Mouse (Mus musculus) midbrain, embryonic 11.5 days (tissue): ENCODE data around the gene Mapk9. TPM values are rescaled to one million over a fixed set of nuclear protein-coding genes. Genes with fewer than 3 reads are reported as not detected.

Experiments used
- ATAC-seq: fragments of 200-750 bp; cut with Nextera tagmentation; 2 replicates; pipeline ENCODE4 v1.8.0; 2017; ENCODE audit warnings: moderate TSS enrichment, moderate library complexity; ENCODE audit not compliant: low FRiP score
- DNase-seq: peaks from one replicate; pipeline ENCODE4 v3.0.0; 2015; ENCODE audit warnings: low spot score; ENCODE audit errors: missing footprints
- H3K27ac ChIP-seq: fragments of 300-500 bp; sonication (generic); 2 replicates; pipeline ENCODE4 v1.5.1; 2014; ENCODE audit warnings: low read depth, low read length
- H3K27me3 ChIP-seq: fragments of 300-500 bp; sonication (generic); 2 replicates; pipeline ENCODE4 v1.6.1; 2014; ENCODE audit warnings: mild to moderate bottlenecking, low read length, moderate library complexity, mixed read lengths; ENCODE audit not compliant: control insufficient read depth, insufficient read depth
- H3K36me3 ChIP-seq: fragments of 300-500 bp; sonication (generic); 2 replicates; pipeline ENCODE4 v1.6.1; 2014; ENCODE audit warnings: mild to moderate bottlenecking, low read length, moderate library complexity, mixed read lengths; ENCODE audit not compliant: control insufficient read depth, insufficient read depth
- H3K4me1 ChIP-seq: fragments of 300-500 bp; sonication (generic); 2 replicates; pipeline ENCODE4 v1.6.1; 2014; ENCODE audit warnings: low read length; ENCODE audit not compliant: control insufficient read depth, insufficient read depth
- H3K4me2 ChIP-seq: fragments of 300-500 bp; sonication (generic); 2 replicates; pipeline ENCODE4 v1.6.1; 2014; ENCODE audit warnings: mild to moderate bottlenecking, moderate library complexity
- H3K4me3 ChIP-seq: fragments of 300-500 bp; sonication (generic); 2 replicates; pipeline ENCODE4 v1.5.1; 2014; ENCODE audit warnings: low read depth, low read length
- H3K9ac ChIP-seq: fragments of 300-500 bp; sonication (generic); 2 replicates; pipeline ENCODE4 v1.6.1; 2014; ENCODE audit warnings: low read length
- H3K9me3 ChIP-seq: fragments of 300-500 bp; sonication (generic); 2 replicates; pipeline ENCODE4 v1.6.1; 2016; ENCODE audit warnings: low read length; ENCODE audit not compliant: control insufficient read depth
- WGBS: fragments of 180-500 bp; shearing (Covaris S2); extraction: QIAGEN DNeasy Blood & Tissue Kit; methylation state at CpG from one replicate; pipeline ENCODE4 v1.1.7; 2014; 5-methylcytosine and 5-hydroxymethylcytosine counted together
- polyA plus RNA-seq: library from polyadenylated mRNA; unstranded; fragments of >200 nt; fragmentation: Nextera tagmentation; extraction: Ambion mirVana; gene quantifications from 2 replicates; pipeline ENCODE4 v1.2.1, GENCODE M21; 2014

Gene Mapk9
- polyA plus RNA-seq, 1 experiment from 2014 or later = 41.2 TPM

DNA sequence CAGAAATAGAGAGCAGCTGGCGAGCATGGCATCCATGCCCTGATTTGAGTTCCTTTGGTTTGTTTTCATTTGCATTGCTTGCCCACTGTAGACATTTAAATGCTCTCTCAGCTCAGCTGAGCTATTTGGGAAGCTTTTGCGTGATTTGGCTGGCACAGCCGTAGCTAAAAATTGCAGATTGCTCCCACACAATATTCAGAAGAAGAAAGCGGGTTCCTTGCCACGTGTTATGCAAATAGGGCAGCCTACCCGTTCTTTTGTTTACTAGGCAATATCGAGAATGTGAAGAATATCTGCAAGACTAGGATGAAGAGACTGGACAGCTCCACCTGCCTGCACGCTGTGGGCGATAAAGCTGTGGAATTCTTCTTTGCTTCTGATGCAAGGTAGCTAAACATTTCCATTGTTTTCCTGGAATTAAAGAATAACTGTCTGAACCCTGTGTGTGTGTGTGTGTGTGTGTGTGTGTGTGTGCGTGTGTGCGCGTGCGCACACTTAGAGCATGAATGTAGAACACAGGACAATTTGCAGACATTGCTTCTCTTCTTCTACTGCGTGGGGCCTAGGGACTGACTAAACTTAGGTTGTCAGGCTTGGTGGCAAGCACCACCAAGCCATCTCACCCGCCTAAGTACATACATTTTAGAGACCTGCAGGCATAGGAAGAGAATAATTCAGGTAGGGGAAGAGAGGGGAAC lies 27.5 kb upstream of the Mapk9 start:
- Histone ChIP-seq H3K27ac (no peak overlapping the region), H3K4me1 (no peaks in the 10 kb centered on the region)
- 90% methylated on average over 15 of the region's 15 CpGs for WGBS

DNA sequence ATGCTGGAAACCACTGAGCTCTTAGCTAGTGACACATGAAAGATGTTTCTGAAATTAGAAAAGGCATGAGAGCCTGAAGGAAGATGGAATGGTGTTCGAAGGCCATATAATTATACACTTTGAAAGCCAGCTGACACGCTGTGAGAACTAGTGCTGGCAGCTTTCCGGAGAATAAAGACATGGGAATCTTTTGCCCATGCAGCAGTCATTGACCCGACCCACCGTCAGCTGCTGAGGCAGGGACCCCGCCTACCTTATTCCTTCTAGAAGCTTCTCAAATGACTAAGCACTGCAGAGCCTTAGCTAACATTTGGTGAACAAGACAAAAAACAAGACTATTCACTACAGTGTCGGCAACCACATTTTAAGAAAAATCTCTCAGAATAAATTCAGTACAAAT lies 26.9 kb upstream of the Mapk9 start:
- ATAC-seq (no peak), DNase-seq (no peak)
- Histone ChIP-seq H3K27me3 (no peaks in the 10 kb centered on the region), H3K4me3 (no peak overlapping the region), H3K36me3 (no peaks in the 10 kb centered on the region), H3K4me1 (no peaks in the 10 kb centered on the region), H3K9me3 (no peaks in the 10 kb centered on the region), H3K4me2 (no peak overlapping the region), H3K9ac (no peak overlapping the region), H3K27ac (no peak overlapping the region)
- 89% methylated on average over 7 of the region's 7 CpGs for WGBS

More for the DNA sequence above, 27.5 kb upstream of the Mapk9 start:
- H3K4me3 ChIP-seq = no peak overlapping the region
- ATAC-seq (no peak), DNase-seq (no peak)
- H3K9ac ChIP-seq = no peak overlapping the region
- no peaks in the 10 kb centered on the region for H3K36me3 ChIP-seq
- H3K9me3 ChIP-seq = no peaks in the 10 kb centered on the region
- H3K4me2 ChIP-seq = no peak overlapping the region
- H3K27me3 ChIP-seq = no peaks in the 10 kb centered on the region

DNA sequence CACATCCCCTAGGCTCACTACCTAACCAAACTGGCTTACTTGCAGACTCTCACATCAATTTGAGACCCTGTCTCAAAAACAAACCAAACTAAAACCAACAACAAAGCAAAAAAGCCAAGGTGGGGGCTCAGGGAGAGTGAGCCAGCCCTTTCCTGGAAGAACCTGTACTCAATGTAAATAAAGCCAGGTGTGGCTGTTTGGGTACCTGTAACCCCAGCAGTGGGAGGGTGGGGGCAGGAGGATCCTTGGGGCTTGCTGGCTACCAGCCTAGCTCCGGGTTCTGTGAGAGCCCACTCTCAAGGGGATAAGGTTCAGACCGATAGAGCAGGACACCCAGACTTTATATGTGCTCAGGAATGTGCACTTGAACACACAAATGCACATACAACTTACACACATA lies 25.6 kb upstream of the Mapk9 start:
- Histone ChIP-seq H3K27ac (no peak overlapping the region), H3K4me1 (no peaks in the 10 kb centered on the region), H3K36me3 (no peaks in the 10 kb centered on the region), H3K4me2 (no peak overlapping the region), H3K27me3 (no peaks in the 10 kb centered on the region), H3K9me3 (no peaks in the 10 kb centered on the region), H3K4me3 (no peak overlapping the region), H3K9ac (no peak overlapping the region)
- 79% methylated on average over 2 of the region's 2 CpGs for WGBS
- ATAC-seq (no peak), DNase-seq (no peak)

DNA sequence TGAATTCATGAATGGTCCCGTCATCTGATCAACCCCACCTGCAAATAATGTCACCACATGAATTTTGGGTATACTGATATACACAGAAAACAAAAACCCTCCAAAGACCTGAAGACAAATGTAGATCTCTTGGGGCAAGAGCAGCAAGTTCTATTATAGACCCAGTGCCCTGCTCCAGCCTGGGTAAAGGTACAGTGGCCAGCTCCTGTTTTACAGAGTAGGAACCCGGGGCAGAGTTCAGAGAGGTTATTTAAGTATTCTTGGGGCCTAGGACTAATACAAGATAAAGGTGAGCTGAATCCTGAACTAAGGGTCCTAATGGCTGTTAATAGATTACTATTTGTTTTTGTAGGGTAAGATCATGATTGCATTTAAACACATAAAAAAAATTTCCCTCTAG lies 25.0 kb upstream of the Mapk9 start:
- Histone ChIP-seq H3K9me3 (no peaks in the 10 kb centered on the region), H3K4me1 (no peaks in the 10 kb centered on the region), H3K4me2 (no peak overlapping the region), H3K4me3 (no peak overlapping the region), H3K9ac (no peak overlapping the region), H3K36me3 (no peaks in the 10 kb centered on the region), H3K27ac (no peak overlapping the region), H3K27me3 (no peaks in the 10 kb centered on the region)
- WGBS = 95% methylated on average over 2 of the region's 2 CpGs
- ATAC-seq = no peak
- DNase-seq = no peak

DNA sequence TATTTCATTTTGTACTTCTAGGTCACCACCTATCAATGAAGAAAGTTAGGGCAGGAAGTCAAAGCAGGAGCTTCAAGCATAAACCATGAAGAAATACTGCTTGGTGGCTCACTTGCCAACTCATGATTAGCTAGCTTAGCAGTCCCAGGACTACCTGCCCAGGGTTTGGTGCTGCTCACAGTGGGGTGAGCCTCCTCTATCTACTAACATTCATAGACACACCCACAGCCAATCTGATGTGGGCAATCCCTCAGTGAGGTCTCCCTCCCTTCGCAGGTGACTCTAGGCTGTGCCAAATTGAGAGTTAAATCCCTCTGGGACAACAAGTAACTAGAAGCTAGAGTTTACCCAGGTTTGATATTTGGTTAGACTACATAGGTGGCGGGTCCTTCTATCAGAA lies 24.2 kb upstream of the Mapk9 start:
- Histone ChIP-seq H3K4me1 (no peaks in the 10 kb centered on the region), H3K27me3 (no peaks in the 10 kb centered on the region), H3K36me3 (no peaks in the 10 kb centered on the region), H3K9ac (no peak overlapping the region), H3K9me3 (no peaks in the 10 kb centered on the region), H3K4me2 (no peak overlapping the region), H3K4me3 (no peak overlapping the region), H3K27ac (no peak overlapping the region)
- WGBS = 84% methylated on average over 2 of the region's 2 CpGs
- DNase-seq (no peak), ATAC-seq (no peak)

DNA sequence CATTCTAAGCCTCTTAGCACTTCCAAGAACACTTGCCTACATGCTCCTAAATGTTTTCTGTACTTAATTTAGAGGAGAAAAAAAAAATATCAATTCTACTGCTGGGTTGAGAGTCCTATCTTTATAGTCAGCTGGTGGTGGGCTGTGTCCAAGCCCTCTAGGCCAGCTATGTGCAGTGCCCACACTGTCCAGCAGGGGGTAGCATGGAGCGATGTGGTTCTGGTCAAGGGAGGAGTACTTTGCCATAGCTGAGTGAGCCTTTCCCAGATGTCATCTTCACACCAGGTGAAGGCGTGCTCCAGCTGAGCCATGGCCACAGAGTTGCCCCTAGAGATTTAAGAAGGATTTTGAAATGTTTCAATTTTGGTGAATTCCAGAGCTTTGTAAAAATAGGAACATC lies 21.7 kb upstream of the Mapk9 start:
- no peak overlapping the region for H3K4me2 ChIP-seq
- ATAC-seq (no peak), DNase-seq (peak; percentile 97)
- no peaks in the 10 kb centered on the region for H3K36me3 ChIP-seq
- no peaks in the 10 kb centered on the region for H3K9me3 ChIP-seq
- H3K27me3 ChIP-seq = no peaks in the 10 kb centered on the region
- H3K9ac ChIP-seq = no peak overlapping the region
- H3K27ac ChIP-seq = no peak overlapping the region
- 49% methylated on average over 2 of the region's 2 CpGs for WGBS
- no peak overlapping the region for H3K4me3 ChIP-seq
- H3K4me1 ChIP-seq = no peaks in the 10 kb centered on the region

DNA sequence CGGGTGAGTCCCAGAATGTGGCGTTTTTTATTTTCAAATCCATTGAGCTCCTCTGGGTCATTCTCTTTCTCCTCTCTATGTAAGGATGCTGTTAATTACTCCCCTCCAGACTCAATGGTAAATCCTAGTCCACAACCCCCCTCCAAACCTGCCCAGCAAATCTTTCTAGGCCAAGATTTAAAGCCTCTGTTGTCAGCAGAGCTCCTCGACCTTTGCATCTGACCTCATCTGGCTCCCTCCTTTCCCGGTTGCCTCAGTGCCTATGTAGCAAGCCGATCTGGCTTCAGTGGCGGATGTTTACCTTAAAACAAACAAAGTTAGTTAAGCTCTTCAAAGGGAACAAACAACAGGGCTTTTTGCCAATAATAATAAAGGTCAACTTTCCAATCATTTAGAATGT lies 19.3 kb upstream of the Mapk9 start:
- Histone ChIP-seq H3K4me2 (no peak overlapping the region), H3K9me3 (no peaks in the 10 kb centered on the region), H3K27ac (no peak overlapping the region), H3K4me1 (no peaks in the 10 kb centered on the region), H3K27me3 (no peaks in the 10 kb centered on the region), H3K9ac (no peak overlapping the region), H3K36me3 (no peaks in the 10 kb centered on the region), H3K4me3 (no peak overlapping the region)
- ATAC-seq = no peak
- peak; percentile 72 for DNase-seq
- 26% methylated on average over 6 of the region's 6 CpGs for WGBS

DNA sequence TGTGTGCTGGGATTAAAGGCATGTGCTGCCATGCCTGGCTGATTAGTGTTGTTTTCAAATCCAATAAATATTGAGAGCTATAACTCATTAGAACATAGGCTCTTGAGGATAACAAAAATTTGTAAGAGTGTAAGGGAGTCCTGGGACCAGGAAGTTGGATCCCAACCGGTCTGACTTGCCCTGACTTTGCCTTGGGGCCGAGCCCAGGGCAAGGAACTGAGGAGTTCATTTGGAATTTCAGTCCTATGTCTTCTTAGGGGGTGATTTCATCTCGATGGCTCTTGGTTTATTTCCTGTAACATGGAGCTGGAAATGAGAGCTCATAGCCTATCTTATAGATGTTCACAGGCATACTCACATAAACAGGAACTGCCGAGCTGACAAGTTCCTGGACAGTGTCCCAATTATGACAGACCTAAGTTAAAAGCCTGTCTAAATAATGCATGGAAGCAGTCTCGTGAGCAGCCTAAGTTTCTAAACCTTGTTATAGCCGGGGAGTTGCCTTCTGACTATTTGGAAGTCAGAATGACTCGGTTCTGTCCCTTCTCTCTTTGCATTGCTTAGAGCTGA lies 17.3 kb upstream of the Mapk9 start:
- H3K9me3 ChIP-seq = no peaks in the 10 kb centered on the region
- ATAC-seq = no peak
- H3K36me3 ChIP-seq = no peaks in the 10 kb centered on the region
- no peaks in the 10 kb centered on the region for H3K4me1 ChIP-seq
- no peak overlapping the region for H3K4me3 ChIP-seq
- H3K27me3 ChIP-seq = no peaks in the 10 kb centered on the region
- no peak overlapping the region for H3K4me2 ChIP-seq
- H3K9ac ChIP-seq = no peak overlapping the region
- no peak overlapping the region for H3K27ac ChIP-seq
- no peak for DNase-seq
- 92% methylated on average over 7 of the region's 7 CpGs for WGBS

DNA sequence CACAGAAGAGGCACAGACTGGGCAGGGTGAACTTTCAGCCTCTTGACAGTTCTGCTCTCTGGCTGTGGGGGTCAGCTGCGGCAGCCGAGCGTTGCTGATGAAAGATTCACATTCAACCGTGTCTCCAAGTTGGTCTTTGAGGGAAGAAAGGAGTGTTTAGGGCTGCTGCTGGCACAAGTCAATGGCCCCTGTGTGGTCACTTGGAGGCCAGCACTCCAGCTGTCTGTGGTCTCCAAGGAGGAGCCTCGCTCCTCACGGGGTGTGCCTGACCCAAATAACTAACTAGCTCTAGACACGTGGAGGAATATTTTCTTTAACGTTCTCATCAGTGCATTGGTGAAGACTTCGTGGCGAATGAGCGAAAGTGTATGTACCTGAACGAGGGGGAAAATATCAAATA lies 14.6 kb upstream of the Mapk9 start:
- Histone ChIP-seq H3K4me3 (no peak overlapping the region), H3K9me3 (no peaks in the 10 kb centered on the region), H3K4me1 (no peaks in the 10 kb centered on the region), H3K4me2 (no peak overlapping the region), H3K27me3 (no peaks in the 10 kb centered on the region), H3K27ac (no peak overlapping the region), H3K9ac (no peak overlapping the region), H3K36me3 (0 out of 2 replicates have a peak, but pooled peaks cover 3% of the 10 kb centered on the region)
- WGBS = 88% methylated on average over 12 of the region's 12 CpGs
- DNase-seq (no peak), ATAC-seq (no peak)
